Mouse (Mus musculus) cerebellum, adult 18-20 months (tissue): ENCODE measurements around the gene Rgs11.
"Not testable (repeated sequence)": the region's sequence is repeated elsewhere in the genome, so short reads cannot be mapped to it uniquely, and the experiment has no call there.

Source experiments
- DNase-seq, 2 experiments: peaks; one replicate each; pipeline ENCODE4 v3.0.0; 2021

The Rgs11 gene

GRCm38 (mm10) chr17:26202737-26203136, at the start of gene Rgs11:
Gene Rgs11 (plus strand): TSS chr17:26202951.
- peak; percentile 36 to 42 for DNase-seq

GRCm38 (mm10) chr17:26162736-26163135, 40.0 kb upstream of the Rgs11 start:
- DNase-seq: no peak

GRCm38 (mm10) chr17:26168039-26168438, 34.7 kb upstream of the Rgs11 start:
- no peak for DNase-seq

GRCm38 (mm10) chr17:26175248-26175647, 27.5 kb upstream of the Rgs11 start:
- DNase-seq: not testable (repeated sequence)

GRCm38 (mm10) chr17:26178611-26179010, 24.1 kb upstream of the Rgs11 start:
- DNase-seq: no peak

- DNase-seq: no peak
Measured at GRCm38 (mm10) chr17:26181179-26181578, 21.6 kb upstream of the Rgs11 start.

GRCm38 (mm10) chr17:26187592-26187991, 15.2 kb upstream of the Rgs11 start:
- DNase-seq: peak; percentile 49 to 53

- DNase-seq: no peak
Measured at GRCm38 (mm10) chr17:26188091-26188805, 14.5 kb upstream of the Rgs11 start.

GRCm38 (mm10) chr17:26191486-26191885, 11.3 kb upstream of the Rgs11 start:
- DNase-seq: not testable (repeated sequence)

GRCm38 (mm10) chr17:26192481-26193190, 10.1 kb upstream of the Rgs11 start:
- DNase-seq: no peak

- DNase-seq: no peak
Measured at GRCm38 (mm10) chr17:26198892-26199291, 3.9 kb upstream of the Rgs11 start, which contains the start of gene Pdia2. Gene Pdia2 (minus strand): TSS chr17:26199087.

GRCm38 (mm10) chr17:26200831-26201705, 1.7 kb upstream of the Rgs11 start:
- DNase-seq: peak in 1 of 2 experiments; percentile 28

GRCm38 (mm10) chr17:26201998-26202397, 753 bp upstream of the Rgs11 start:
- DNase-seq: no peak

GRCm38 (mm10) chr17:26203321-26203811, 615 bp downstream of the Rgs11 start:
- peak; percentile 33 to 49 for DNase-seq

- no peak for DNase-seq
Measured at GRCm38 (mm10) chr17:26204766-26205165, 2.0 kb downstream of the Rgs11 start.

- no peak for DNase-seq
Measured at GRCm38 (mm10) chr17:26206392-26206791, 3.6 kb downstream of the Rgs11 start.

GRCm38 (mm10) chr17:26207686-26208085, 4.9 kb downstream of the Rgs11 start, which contains the start of gene Arhgdig:
Gene Arhgdig (minus strand): TSS chr17:26207786.
- DNase-seq: no peak

GRCm38 (mm10) chr17:26212241-26212640, 9.5 kb downstream of the Rgs11 start:
- DNase-seq: no peak

- no peak for DNase-seq
Measured at GRCm38 (mm10) chr17:26212681-26213080, 9.9 kb downstream of the Rgs11 start.

GRCm38 (mm10) chr17:26221508-26221907, 18.8 kb downstream of the Rgs11 start:
- no peak for DNase-seq

GRCm38 (mm10) chr17:26225150-26225549, 22.4 kb downstream of the Rgs11 start:
- no peak for DNase-seq

GRCm38 (mm10) chr17:26229776-26230175, 27.0 kb downstream of the Rgs11 start:
- no peak for DNase-seq

GRCm38 (mm10) chr17:26231156-26231555, 28.4 kb downstream of the Rgs11 start:
- no peak for DNase-seq
